Mouse (Mus musculus) v-Abl transformed pro-B cells (cell line): ENCODE measurements around the gene Fam110a.

Experiments
- in situ Hi-C, 2 experiments: fragments of 400-800 bp; cut with MboI; formaldehyde crosslinking; loops; one replicate each; pipeline ENCODE4 v1.15.1; 2025; ENCODE audit not compliant: unreplicated experiment in 2 of 2

Fam110a gene

GRCm38 (mm10) chr2:151979470-151980354, at the start of gene Fam110a:
TSS of gene Fam110a (minus strand) at chr2:151980219.
- in situ Hi-C loops: loop anchor here (5.0 to 25.0 kb wide), 8 partner anchors 385 to 1417 kb away; partner anchors contain the start of genes Acss1 (in 2 of the 2), Abhd12 (in 1 of the 2), Cst7 (in 1 of the 2) and Fkbp1a (in 1 of the 2)

- in situ Hi-C loops: loop anchor here (10.0 kb wide), 2 partner anchors 155 to 165 kb away; no protein-coding TSS in a partner anchor
Observed at GRCm38 (mm10) chr2:152029252-152030082, 49.4 kb upstream of the Fam110a start.

DNA sequence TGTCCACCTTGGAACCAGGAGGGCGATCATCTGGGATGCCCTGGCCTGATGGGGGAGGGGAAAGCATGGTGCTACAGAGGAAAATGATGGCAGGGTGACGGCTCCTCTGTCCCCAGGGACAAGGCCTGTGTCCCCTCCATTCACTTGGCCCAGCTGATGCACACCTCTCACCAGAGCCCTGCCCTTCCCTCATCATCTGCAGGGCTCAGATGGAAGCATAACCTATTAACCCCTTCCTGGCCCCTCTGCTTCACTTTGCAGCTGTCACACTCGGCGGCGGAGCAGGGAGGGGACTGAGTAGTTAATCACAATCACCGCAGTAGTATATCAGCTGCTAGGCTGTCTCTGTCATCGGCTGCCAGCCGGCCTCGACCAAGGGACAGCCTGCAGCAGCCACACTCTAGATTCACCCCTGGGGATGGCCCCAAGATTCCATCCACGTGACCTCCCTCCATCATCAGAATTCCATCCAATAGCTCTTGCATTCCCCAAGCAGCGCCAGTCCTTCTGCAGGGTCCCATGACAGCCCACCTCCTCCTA, 44.9 kb upstream of the Fam110a start:
- in situ Hi-C loops: loop anchor here (5.0 to 10.0 kb wide), 3 partner anchors 150 to 342 kb away; no protein-coding TSS in a partner anchor

- in situ Hi-C loops: loop anchor here (5.0 to 10.0 kb wide), 3 partner anchors 147 to 345 kb away; no protein-coding TSS in a partner anchor
Observed at GRCm38 (mm10) chr2:152022022-152022421, 42.0 kb upstream of the Fam110a start.

DNA sequence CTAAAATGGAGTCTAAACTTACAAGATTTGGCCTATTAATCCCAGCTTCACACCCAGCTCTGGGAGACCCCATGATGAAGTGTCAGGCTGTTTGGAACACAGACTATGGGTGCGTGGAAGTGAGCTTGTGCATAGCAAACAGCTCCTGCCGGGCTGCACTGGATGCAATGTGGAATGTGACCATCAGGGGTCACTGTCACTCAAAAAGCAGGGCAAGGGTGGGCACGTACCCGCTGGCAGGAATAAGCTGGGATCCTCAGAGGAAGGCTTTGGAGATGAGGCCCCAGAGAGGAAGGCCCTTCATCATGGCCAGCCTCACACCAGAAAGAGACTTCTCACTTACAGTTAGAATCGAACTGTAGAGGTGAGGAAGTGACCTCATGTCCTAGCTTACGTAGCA, 40.2 kb upstream of the Fam110a start:
- in situ Hi-C loops: loop anchor here (5.0 to 10.0 kb wide), 3 partner anchors 145 to 347 kb away; no protein-coding TSS in a partner anchor

DNA sequence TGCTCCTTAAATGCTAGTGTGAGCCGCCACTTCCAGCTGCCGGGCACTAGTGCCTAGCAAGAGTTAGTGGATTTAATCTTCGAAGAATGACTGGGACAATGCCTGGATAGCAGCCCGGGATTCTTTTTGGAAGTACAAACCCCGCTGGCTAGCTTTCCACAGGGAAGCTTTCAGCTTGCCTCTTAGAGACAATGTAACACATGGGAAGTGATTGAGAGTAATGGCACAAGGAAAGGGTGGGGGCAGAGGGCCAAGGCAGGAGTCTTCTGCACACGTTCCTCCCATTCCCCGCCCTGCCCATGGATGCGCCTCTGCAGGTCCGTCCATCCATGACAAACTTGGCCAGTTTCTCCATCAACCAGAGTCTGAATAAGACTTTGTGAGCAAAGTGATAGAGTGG, 36.6 kb upstream of the Fam110a start:
- in situ Hi-C loops: no loop called here

DNA sequence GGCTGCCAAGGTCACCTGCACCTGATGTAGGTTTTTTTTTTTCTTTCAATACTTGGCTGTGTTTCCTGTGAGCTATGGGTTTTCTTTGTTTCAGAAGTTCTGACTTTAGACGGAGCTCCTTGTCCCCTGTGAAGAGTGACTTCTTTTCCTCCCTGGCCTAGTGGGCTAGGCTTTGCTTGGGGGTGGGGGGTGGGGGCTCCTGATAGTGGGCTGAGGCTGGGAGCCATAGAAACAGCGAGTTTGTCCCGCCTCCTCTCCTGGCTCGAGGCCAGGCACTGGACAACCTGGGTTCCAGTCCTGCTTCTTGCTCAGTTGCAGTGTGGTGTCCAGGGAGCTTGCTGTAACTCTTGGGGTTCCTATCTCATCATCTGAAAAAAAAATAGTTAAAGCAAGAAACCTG, 36.0 kb upstream of the Fam110a start:
- in situ Hi-C loops: no loop called here

DNA sequence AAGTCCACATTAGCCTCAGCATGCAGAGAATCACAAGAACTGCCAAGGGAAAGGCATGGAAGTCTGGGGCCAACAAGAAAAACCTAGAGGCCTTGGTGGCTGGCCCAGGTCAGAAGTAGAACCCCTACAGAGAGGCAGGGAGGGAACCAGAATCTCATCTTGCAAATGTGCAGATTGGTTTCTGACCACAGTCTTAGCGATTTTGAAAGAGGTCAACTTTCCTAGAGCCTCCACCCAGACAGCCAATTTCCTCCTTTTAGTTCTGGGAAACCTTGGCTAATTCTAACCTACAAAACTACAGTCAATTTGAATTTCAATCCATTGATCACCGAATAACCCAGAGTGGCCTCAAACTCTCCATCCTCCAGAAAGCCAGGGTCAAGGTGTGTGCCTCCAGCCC, 32.7 kb upstream of the Fam110a start:
- in situ Hi-C loops: no loop called here

GRCm38 (mm10) chr2:152012222-152012621, 32.2 kb upstream of the Fam110a start:
- in situ Hi-C loops: no loop called here

GRCm38 (mm10) chr2:152011724-152012123, 31.7 kb upstream of the Fam110a start:
- in situ Hi-C loops: no loop called here

- in situ Hi-C loops: no loop called here
Observed at GRCm38 (mm10) chr2:152010661-152011060, 30.6 kb upstream of the Fam110a start.

DNA sequence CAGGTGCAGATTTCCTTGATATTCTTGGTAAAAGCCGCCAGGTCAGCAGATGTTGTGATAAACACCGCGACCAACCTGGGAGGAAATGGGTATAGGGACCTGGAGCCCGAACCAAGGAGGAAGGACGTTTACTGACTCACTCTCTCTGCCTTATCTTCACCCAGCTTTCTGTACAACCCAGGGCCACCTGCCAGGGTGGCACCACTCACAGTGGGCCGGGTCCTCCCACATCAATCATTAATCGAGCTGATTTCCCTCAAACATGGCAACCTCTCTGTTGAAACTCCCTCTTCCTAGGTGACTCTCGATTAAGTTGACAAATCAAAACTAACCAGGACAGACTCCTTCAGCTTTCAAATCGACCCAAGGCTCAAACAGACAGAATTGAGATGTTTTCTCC, 30.2 kb upstream of the Fam110a start:
- in situ Hi-C loops: no loop called here

GRCm38 (mm10) chr2:152009061-152009779, 29.2 kb upstream of the Fam110a start:
- in situ Hi-C loops: no loop called here

DNA sequence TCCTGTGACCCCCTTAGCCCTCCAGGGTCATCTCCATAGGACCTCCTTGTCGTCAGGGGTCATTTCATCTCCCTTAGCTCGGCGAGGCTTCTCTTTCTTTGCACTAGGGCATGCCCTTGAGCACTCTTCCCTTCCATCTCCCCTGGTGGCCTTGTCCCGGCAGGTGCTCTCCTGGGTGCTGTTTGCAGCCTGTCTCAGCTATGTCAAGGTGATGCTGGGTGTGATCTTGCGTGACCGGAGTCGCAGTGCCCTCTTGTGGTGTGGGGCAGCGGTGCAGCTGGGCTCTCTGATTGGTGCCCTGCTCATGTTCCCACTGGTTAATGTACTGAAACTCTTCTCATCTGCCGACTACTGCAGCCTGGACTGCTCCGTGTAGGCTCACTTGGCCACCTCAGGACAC, 27.8 kb upstream of the Fam110a start:
- in situ Hi-C loops: no loop called here

- in situ Hi-C loops: no loop called here
Observed at GRCm38 (mm10) chr2:152002529-152002928, 22.5 kb upstream of the Fam110a start.

DNA sequence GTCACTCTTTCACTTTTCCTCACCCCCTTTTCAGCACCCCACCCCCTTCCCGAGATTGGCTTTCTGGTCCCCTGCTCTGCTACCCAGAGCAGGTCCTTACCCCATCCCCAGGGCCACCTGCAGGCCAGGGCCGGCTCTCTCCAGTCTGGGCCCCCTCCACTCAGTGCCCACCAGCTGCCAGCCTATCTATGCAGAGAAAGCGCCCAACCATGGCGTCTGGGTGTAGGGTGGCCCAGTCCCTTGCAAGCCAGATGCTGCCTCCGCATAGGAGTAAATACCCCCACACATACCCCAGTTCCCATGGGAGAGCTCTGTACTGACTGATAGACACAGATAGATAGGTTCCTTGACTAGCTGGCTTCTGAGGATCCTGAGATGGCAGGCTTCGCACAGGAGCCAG, 20.7 kb upstream of the Fam110a start:
- in situ Hi-C loops: no loop called here

DNA sequence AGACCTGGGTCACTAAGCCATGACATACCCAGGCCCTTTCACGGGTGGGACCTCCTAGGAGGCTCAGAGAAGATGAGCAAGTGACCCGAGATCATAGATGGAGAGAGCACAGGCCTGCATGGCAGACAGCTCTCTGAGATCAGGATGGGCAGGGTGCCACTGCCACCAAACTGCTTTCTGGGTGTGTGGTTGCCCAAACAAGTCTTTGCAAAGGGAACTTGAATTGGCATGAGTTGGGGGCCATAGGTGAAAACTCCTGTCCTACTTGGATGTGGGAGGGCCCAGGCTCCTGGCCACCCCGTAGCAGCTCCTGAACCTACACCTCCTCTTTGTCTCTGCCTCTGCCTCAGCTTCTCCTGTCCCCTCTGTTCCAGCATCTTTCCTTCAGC, 20.3 kb upstream of the Fam110a start:
- in situ Hi-C loops: no loop called here

- in situ Hi-C loops: loop anchor here (5.0 to 25.0 kb wide), 8 partner anchors 57 to 1437 kb away; partner anchors contain the start of genes Abhd12 (in 1 of the 2), Acss1 (in 1 of the 2), Cst7 (in 1 of the 2) and Fkbp1a (in 1 of the 2)
Observed at GRCm38 (mm10) chr2:151999669-152000290, 19.8 kb upstream of the Fam110a start.

DNA sequence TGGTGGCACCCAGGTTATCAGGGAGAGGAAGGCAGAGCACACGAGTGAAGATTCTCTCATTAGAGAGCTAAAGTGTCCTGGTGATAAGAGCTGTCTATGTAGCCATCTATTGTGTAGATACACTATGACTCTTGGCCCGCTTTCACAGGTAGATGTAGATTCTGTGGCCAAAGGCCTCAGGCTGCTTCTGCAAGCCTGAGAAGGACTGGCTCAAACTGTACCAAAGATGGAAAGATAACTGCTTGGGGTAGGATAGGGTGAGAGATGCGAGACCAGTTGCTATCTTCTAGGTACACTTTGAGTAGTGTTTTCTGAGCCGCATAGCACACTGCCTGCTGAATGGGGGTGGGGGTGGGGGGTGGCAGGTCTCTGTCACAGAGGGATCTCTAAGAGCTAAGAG, 18.9 kb upstream of the Fam110a start:
- in situ Hi-C loops: loop anchor here (5.0 to 25.0 kb wide), 8 partner anchors 57 to 1437 kb away; partner anchors contain the start of genes Abhd12 (in 1 of the 2), Acss1 (in 1 of the 2), Cst7 (in 1 of the 2) and Fkbp1a (in 1 of the 2)
